Mouse (Mus musculus): ENCODE data around the gene Qrsl1. TPM values are rescaled to one million over a fixed set of nuclear protein-coding genes. Genes with fewer than 3 reads are reported as not detected.
A peak's percentile ranks its signal among the peaks of the same experiment; 100 is the strongest.
"Not testable (repeated sequence)": the region's sequence is repeated elsewhere in the genome, so short reads cannot be mapped to it uniquely, and the experiment has no call there.

Qrsl1 gene
- total RNA-seq (2021), result 10 to 100 TPM; 15.2 to 16.1 TPM
- long read RNA-seq, experiment 1, transcript Qrsl1-201 (11 exons, 1,981 nt), result major isoform, 15 of 18 reads
- long read RNA-seq, experiment 1, partial matches to known transcripts, result 0 of 18 reads
- long read RNA-seq, experiment 1, other reads (novel, unspliced or antisense), result 2 of 18 reads
- long read RNA-seq, experiment 2, transcript Qrsl1-201 (11 exons, 1,981 nt), result major isoform, 17 of 21 reads
- long read RNA-seq, experiment 2, partial matches to known transcripts, result 1 of 21 reads
- long read RNA-seq, experiment 2, other reads (novel, unspliced or antisense), result 3 of 21 reads

- Histone ChIP-seq H3K4me3 (peak within 1 kb of the TSS; percentile 84), H3K27ac (peak within 1 kb of the TSS; percentile 93)
- DNase-seq (ENCODE audit: low spot score in 2 of 2), result peak; percentile 92 to 93
- no peak for TF ChIP-seq CTCF (conservative IDR thresholded peaks at IDR 0.05)
These were observed at the start of gene Qrsl1, which contains the start of gene Rtn4ip1 for GRCm38 (mm10) chr10:43901578-43902194. TSS of gene Qrsl1 (minus strand) at chr10:43901745. TSS of gene Rtn4ip1 (plus strand) at chr10:43901807.

- no peak for DNase-seq (ENCODE audit: low spot score in 2 of 2)
- Histone ChIP-seq H3K27ac (no peak overlapping the region), H3K4me3 (no peak overlapping the region)
- no peak for TF ChIP-seq CTCF (conservative IDR thresholded peaks at IDR 0.05)
These were observed 43.9 kb upstream of the Qrsl1 start for GRCm38 (mm10) chr10:43945435-43945834.

GRCm38 (mm10) chr10:43943736-43944135, 42.2 kb upstream of the Qrsl1 start:
- DNase-seq (ENCODE audit: low spot score in 2 of 2), result no peak
- Histone ChIP-seq H3K27ac (no peak overlapping the region), H3K4me3 (no peak overlapping the region)
- no peak for TF ChIP-seq CTCF (conservative IDR thresholded peaks at IDR 0.05)

- no peak for TF ChIP-seq CTCF (conservative IDR thresholded peaks at IDR 0.05)
- no peak overlapping the region for H3K27ac ChIP-seq
- no peak for DNase-seq (ENCODE audit: low spot score in 2 of 2)
- H3K4me3 ChIP-seq, result no peak overlapping the region
These were observed 37.7 kb upstream of the Qrsl1 start for GRCm38 (mm10) chr10:43939136-43939662.

GRCm38 (mm10) chr10:43928596-43928995, 27.1 kb upstream of the Qrsl1 start:
- no peak for DNase-seq (ENCODE audit: low spot score in 2 of 2)
- TF ChIP-seq CTCF (conservative IDR thresholded peaks at IDR 0.05), result no peak
- Histone ChIP-seq H3K27ac (no peak overlapping the region), H3K4me3 (no peak overlapping the region)

GRCm38 (mm10) chr10:43927736-43928135, 26.2 kb upstream of the Qrsl1 start:
- no peak for TF ChIP-seq CTCF (conservative IDR thresholded peaks at IDR 0.05)
- no peak for DNase-seq (ENCODE audit: low spot score in 2 of 2)

GRCm38 (mm10) chr10:43925776-43926175, 24.2 kb upstream of the Qrsl1 start:
- DNase-seq (ENCODE audit: low spot score in 2 of 2); H3K27ac ChIP-seq; H3K4me3 ChIP-seq: not testable (repeated sequence)

More at GRCm38 (mm10) chr10:43927736-43928135, 26.2 kb upstream of the Qrsl1 start:
- no peak overlapping the region for H3K27ac ChIP-seq
- H3K4me3 ChIP-seq, result no peak overlapping the region

GRCm38 (mm10) chr10:43923096-43923495, 21.6 kb upstream of the Qrsl1 start:
- no peak overlapping the region for H3K4me3 ChIP-seq
- no peak overlapping the region for H3K27ac ChIP-seq
- no peak for TF ChIP-seq CTCF (conservative IDR thresholded peaks at IDR 0.05)
- DNase-seq (ENCODE audit: low spot score in 2 of 2), result no peak

GRCm38 (mm10) chr10:43918696-43919608, 17.4 kb upstream of the Qrsl1 start:
- TF ChIP-seq CTCF (conservative IDR thresholded peaks at IDR 0.05), result peak; percentile 97
- Histone ChIP-seq H3K27ac (no peak overlapping the region), H3K4me3 (no peak overlapping the region)
- peak; percentile 64 to 87 for DNase-seq (ENCODE audit: low spot score in 2 of 2)

GRCm38 (mm10) chr10:43916737-43917136, 15.2 kb upstream of the Qrsl1 start:
- Histone ChIP-seq H3K27ac (no peak overlapping the region), H3K4me3 (no peak overlapping the region)
- no peak for TF ChIP-seq CTCF (conservative IDR thresholded peaks at IDR 0.05)
- no peak for DNase-seq (ENCODE audit: low spot score in 2 of 2)

- TF ChIP-seq CTCF (conservative IDR thresholded peaks at IDR 0.05), result no peak
These were observed 14.6 kb upstream of the Qrsl1 start for GRCm38 (mm10) chr10:43916181-43916580.

GRCm38 (mm10) chr10:43912236-43912635, 10.7 kb upstream of the Qrsl1 start:
- Histone ChIP-seq H3K27ac (no peak overlapping the region), H3K4me3 (no peak overlapping the region)
- no peak for TF ChIP-seq CTCF (conservative IDR thresholded peaks at IDR 0.05)

More at GRCm38 (mm10) chr10:43916181-43916580, 14.6 kb upstream of the Qrsl1 start:
- DNase-seq (ENCODE audit: low spot score in 2 of 2), result no peak
- no peak overlapping the region for H3K4me3 ChIP-seq
- no peak overlapping the region for H3K27ac ChIP-seq

GRCm38 (mm10) chr10:43910873-43911142, 9.3 kb upstream of the Qrsl1 start:
- DNase-seq (ENCODE audit: low spot score in 2 of 2), result no peak
- no peak for TF ChIP-seq CTCF (conservative IDR thresholded peaks at IDR 0.05)
- no peak overlapping the region for H3K4me3 ChIP-seq
- H3K27ac ChIP-seq, result no peak overlapping the region

More at GRCm38 (mm10) chr10:43912236-43912635, 10.7 kb upstream of the Qrsl1 start:
- no peak for DNase-seq (ENCODE audit: low spot score in 2 of 2)

Data from layer of hippocampus, adult 2 months (tissue).